Mouse (Mus musculus): ENCODE data around the gene Itgal.
"Not testable (repeated sequence)": the region's sequence is repeated elsewhere in the genome, so short reads cannot be mapped to it uniquely, and the experiment has no call there.

Gene Itgal

DNA sequence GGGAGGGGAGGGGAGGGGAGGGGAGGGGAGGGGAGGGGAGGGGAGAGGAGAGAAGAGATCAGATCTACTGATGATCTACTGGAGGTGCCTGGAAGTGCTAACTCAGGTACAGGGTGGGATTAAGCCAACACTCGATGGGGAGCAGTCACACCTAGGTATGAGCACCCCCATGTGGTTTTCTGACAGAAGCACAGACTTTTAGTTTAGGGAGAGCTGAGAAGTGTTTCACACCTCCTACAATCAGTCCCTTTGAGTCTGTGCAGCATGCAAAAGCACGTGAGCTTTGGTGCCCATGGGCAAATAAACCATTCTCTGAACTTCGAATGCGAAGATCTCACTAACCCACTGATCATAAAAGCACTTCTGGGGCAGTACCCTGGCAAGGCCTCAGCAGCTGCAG lies 46.3 kb downstream of the Itgal start:
- DNase-seq (ENCODE audit: low read depth, low spot score) = no peak

DNA sequence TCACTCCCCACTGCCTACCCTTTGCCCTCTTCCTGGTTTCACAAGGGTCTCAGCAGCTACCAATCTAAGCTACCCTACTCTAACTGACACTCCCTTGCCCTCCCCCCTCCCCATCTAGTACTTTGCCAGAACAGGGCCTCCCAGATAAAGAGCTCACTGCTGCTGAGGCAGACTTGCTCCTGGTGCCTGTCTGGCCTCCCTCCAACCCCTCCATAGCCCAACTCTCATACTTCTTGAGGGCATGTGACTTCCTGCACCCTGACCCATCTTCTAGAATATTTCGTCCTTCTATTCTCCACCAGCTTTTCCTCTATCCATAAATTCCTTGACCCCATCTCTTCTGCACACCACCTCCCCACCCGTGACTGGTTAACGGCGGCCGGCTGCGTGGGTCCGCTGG lies 46.8 kb downstream of the Itgal start:
- no peak for DNase-seq (ENCODE audit: low read depth, low spot score)

DNA sequence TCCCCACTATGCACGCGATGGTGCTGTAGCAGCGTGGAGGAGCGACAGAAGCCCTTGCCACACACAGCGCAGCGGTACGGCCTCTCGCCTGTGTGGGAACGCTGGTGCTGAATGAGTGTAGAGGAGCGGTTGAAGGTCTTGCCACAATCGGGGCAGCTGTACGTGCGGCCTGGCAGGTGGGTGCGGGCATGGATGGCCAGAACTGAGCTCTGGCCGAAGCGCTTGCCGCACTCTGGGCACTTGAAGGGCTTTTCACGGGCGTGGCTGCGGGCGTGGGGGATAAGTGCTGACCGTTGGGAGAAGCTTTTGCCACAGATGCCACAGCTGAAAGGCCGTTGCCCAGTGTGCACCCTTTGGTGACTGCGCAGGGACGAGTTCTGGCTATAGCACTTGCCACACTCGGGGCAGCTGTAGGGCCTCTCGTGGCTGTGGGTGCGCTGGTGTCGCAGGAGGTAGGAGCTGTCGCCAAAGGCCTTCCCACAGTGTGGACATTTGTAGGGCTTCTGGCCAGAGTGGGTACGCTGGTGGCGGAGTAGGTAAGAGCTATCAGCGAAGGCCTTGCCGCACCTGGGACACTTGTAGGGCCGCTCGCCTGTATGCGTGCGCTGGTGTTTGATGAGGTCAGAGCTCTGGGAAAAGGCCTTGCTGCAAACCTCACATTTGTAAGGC lies 47.4 kb downstream of the Itgal start:
- no peak for DNase-seq (ENCODE audit: low read depth, low spot score)

DNA sequence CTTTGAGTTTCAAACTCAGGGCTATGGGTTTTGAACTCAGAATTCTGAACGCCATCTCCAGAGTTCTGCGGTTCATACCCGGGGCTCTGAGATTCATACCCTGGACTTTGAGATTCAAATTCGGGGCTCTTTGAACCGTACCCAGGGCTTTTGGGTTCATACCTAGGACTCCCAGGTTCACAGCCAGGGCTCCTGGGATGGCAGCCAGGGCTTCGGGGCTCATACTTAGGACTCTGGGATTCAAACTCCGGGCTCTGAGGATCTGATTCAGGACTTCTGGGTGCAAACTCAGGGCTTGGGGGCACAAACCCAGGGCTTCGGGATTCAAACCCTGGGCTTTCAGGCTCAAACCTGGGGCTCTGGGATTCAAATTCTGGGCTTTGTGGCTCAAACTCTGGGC lies 48.3 kb downstream of the Itgal start:
- DNase-seq (ENCODE audit: low read depth, low spot score) = no peak

DNA sequence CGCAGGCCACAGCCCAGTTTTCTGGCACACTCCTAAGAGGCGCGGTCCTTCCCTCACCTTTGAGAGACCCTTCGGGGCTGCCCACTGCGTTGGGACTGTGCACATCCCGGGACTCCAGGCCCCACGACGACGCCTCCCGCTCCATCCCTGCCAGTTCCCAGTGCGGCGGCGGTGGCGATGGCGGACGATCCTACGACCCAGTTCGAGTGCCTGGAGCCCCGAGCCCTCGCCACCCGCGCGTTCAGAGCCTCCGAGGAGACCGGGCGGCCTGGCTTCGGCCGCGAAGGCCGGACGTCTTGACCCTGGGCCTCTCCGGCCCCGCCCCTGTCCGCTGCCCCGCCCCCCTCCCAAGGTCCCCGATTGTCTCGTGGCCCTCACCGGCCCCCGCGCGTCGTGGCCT lies 49.0 kb downstream of the Itgal start:
- DNase-seq (ENCODE audit: low read depth, low spot score) = no peak

DNA sequence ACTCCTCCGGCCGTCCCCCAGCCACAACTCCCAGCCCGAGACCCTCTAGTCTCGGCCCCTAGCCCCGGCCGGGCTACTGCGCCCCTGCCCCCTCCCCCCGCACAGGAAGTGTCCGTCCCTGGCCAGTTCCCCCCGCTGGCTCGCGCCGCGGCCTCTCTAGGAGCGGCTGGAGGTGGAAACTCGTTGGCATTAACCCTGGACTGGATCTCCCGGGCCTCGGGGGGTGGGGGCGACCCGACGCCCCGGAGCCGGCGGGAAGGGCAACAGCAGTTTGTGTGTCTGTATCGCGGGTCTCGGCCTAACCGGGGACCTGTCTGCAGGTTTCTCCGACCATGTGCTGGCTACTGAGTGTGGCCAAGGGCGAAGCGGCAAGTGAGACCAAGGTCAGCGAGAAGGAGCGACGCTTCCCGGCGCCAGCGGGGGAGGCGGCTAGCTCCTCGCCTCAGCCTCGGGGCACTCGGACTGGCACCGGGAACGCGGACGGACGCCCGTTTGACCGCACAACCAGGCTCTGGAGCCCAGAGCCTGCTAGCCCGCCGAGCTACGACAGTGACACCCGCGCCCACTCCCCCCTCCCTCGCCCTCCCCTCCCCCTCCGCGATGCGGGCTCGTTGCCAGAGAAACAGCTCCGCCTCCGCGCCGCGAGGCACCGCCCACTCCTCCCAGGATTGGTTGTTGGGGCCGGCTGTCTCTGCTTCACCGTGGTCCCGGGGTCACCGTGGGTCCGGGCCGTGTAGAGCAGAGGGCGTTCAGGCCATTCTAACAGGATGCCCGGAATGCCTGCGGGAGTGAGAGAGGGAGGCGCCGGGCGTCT lies 49.7 kb downstream of the Itgal start, which contains the start of gene Zfp768:
Gene Zfp768, minus strand, starts transcription at position 78 of the 814 bp plus-strand sequence.
- DNase-seq (ENCODE audit: low read depth, low spot score) = peak; percentile 92

DNA sequence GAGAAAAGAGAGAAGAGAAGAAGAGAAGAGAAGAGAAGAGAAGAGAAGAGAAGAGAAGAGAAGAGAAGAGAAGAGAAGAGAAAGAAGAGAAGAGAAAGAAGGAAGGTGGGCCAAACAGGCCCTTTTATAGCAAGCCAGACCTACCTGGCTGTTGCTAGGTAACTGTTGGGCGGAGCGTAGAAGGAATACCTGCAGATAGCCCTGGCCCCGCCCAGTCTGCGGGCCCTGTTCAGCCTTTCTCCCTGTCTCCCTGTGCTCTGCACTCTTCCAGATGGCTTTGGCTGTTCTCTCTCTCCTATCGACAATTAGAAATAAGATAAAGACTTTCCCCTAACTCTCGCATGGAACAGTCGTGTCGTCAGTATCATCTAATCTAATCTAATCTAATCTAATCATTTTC lies 50.6 kb downstream of the Itgal start:
- no peak for DNase-seq (ENCODE audit: low read depth, low spot score)

DNA sequence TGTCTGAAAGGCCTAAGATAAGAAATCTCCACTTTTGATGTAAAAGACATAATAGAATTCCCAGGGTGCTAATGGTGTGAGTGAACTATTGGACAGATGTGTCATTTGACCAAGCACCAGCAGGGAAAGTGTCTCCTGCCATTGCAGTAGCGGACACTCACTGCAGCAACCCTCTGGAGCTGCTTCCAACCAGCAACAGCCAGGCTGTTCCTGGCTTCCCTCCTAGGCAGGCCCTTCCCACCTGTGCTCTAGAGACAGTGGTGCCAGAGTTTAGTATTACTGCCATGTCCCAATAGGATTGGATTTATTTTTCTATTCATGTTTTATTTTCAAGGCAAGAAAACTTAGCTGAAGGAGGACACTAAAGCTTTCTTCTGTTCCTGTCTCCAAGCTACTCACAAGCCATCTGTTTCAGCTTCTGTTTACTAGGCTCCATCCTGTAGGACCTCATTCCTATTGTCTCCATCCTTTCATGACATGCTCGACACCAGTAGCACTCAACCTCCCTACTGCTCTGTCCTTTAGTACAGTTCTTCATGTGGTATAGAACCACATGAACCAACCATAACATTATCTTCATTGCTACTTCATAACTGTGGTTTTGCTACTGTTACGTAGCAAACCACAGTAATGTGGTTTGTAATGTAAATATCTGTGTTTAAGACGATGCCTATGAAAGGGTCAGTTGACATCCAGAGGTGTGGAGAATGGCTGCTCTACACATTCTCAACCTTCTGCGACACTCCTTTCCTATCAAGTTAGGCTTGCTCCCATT lies 55.4 kb downstream of the Itgal start:
- no peak for DNase-seq (ENCODE audit: low read depth, low spot score)

DNA sequence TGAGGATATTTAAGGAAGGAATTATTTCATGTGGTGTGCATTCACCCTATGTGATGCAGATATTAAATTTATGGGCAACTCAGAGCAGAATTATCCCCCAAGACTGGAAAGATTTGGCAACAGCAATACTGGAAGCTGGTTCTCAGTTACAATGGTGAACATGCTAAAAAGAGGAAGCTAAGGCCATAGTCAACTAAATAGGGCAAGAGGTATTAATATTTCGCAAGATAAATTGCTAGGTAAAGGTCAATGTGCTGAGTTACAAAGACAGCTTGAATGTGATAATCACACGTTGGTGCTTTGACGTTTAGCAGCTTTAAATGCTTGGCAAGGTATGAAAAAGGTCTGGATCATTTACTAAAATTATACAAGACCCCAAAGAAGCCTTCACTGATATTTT lies 59.7 kb downstream of the Itgal start:
- no peak for DNase-seq (ENCODE audit: low read depth, low spot score)

DNA sequence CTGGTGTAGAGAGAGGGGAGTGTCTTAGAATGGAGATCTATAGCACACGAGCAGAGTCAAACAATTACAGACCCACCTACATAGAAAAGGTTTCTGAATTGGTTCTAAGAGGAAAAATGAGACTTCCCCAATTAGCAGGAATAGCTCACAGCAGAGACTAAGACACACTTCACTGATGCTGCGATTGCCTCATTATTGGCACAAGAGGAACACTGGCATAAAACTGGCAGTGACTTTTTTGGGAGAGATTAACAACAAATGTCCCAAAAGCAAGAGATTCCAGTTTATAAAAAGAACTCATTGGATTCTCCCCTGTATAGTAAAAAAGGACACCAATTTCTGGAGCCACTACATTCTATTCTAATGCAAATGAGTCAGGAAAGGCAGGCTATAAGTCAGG lies 61.8 kb downstream of the Itgal start:
- no peak for DNase-seq (ENCODE audit: low read depth, low spot score)

DNA sequence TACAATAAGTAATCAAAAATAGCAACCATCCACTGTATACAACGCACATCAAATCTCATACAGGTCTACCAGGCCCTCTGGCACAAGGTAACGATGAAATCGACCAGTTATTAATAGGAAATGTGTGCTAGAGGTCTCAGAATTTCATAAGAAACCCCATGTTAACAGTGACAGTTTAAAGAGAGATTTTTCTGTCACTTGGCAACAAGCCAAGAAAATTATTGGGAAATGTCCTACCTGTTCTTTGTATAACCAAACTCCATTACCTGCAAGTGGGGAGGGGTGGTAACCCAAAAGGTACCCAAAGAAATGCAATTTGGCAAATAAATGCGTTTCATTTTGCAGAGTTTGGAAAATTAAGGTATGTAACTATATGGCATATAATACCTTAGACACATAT lies 62.4 kb downstream of the Itgal start:
- no peak for DNase-seq (ENCODE audit: low read depth, low spot score)

DNA sequence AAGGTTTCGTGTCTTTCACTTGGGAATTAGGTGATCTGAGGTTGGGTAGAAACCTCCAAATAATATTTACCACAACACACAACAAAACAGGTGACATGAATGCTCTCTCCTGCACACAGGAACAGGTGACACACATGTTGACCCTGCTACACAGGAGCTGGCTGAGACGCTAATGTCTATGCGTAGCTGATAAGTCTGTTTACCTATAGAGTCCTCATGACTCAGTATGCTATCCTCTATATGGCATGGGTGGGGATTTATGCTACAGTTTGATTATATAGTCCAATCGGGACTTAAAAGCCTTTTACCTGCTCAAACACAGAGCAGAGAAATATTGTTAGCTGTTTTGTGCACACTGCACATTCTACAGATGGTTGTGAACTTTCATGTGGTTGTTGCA lies 64.2 kb downstream of the Itgal start:
- no peak for DNase-seq (ENCODE audit: low read depth, low spot score)

DNA sequence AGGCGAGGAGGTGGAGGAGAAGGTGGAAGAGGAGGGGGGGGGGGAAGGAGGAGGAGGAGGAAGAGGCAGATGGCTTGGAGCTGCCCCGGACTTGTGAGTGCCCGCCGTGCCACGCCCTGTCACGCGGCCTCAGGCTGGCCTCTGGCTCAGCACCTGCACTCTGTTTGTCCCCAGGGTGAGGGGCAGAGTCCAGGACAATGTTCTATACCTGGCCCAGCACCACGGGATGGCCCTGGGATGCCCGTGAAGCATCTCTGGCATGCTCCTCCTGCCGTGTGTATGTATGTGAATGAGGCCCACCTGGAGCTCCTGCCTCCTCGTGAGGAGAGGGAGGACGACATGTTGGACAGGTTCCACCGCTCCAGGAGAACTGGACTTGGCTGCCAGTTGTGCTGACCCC lies 65.4 kb downstream of the Itgal start:
- no peak for DNase-seq (ENCODE audit: low read depth, low spot score)

DNA sequence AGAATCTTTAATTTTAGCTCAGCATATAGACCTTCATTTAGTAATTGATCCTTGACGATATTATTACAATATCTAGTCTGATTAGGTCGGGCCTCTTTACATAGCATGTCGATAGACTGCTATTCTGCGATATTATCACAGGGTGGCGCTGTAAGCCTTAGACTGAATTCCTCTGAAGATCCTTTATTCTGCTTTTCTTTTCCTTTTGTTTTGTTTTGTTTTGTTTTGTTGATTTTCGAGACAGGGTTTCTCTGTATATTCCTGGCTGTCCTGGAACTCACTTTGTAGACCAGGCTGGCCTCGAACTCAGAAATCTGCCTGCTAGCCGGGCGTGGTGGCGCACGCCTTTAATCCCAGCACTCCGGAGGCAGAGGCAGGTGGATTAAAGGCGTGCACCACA lies 66.4 kb downstream of the Itgal start:
- peak; percentile 58 for DNase-seq (ENCODE audit: low read depth, low spot score)

DNA sequence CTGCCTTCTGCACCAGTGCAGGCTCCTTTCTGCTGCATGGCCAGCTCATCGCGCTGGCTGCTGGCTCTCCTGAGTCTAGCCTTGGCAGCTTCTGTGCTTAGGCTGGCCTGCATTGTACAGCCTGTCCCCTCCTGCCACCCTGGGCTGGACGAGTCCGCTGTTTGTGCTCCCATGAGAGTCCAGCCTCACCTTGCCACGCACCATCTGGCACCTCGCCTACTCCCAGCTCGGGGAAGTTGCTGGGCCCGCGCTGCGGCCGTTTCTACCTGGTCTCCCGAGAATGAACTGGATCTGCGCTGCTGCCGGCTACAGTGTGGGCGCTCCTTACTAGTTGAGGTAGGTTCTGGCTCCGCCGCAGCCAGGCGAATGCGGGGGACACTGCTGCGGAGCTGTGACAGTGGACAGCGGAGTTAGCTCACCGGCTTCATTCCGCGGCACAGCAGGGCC lies 67.4 kb downstream of the Itgal start:
- peak; percentile 13 for DNase-seq (ENCODE audit: low read depth, low spot score)

DNA sequence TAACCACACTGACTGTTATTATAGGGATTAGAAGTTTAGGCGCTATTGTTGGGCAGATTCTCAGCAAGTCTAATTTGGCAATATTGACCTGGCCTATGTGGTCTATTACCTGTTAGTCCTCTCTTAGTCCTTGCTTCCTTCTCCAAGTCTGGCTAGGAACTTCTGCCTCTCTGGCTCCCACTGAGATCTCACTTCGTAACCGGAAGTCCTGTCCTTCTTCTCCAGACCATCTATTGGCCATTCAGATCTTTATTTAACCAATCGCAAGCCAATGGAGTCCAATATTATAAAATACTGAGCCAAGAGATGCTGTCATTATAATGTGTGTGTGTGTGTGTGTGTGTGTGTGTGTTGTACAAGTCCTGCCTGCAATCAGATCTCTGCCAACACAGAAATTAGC lies 68.1 kb downstream of the Itgal start:
- DNase-seq (ENCODE audit: low read depth, low spot score) = no peak

DNA sequence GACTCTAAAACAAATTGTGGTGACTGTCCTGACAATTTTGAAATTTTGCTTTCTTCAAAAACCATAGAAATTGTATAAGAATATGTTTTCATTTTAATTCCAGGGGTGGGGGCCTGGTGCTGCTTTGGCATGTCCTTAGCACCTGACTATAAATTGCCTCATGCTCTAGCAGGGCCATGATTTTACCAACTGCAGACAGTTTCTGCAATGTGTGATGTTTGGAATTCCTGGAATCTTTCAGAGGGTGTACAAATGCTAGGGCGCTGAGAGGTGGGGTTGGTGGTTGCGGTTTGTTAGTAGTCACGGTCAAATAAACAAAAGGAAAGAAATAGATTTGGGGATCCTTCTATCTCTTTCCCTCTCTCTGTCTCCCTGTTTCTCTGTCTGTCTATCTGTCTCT lies 70.2 kb downstream of the Itgal start:
- no peak for DNase-seq (ENCODE audit: low read depth, low spot score)

DNA sequence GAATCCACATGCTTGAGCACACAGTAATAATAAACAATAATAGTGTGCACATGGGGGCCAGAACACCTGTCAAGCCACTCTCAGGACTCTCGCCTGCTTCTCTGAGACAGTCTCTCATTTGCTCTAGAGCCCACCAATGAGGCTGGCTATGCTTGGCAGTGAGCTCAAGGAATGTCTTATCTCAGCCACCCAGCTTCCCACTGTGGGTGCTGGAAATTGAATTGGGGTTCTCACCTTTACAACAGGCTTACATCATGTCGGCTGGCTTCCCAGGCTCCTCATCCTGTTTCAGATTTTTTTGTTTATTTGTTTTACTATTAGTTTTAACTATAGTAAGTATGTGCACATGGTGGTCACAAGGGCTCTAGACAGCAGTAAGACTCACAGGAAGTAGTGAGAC lies 75.2 kb downstream of the Itgal start:
- DNase-seq (ENCODE audit: low read depth, low spot score) = no peak

DNA sequence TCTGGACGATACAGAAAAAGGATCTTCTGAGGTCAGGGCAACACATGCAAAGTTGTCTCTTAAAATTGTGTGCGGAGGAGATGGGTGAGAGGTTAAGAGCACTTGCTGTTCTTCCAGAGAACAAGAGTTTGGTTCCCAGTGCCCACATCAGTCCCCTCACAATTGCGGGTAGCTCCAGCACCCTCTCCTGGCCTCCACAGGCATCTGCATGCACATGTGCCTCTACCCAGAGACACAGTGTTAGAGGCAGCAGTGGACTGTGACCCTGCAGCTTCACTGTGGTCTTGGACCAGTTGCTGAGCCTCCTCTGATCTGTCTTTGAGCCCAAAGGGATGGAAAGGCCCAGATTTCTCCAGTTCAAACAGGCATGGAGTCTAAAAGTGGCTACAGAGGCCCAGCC lies 75.8 kb downstream of the Itgal start:
- DNase-seq (ENCODE audit: low read depth, low spot score) = not testable (repeated sequence)

DNA sequence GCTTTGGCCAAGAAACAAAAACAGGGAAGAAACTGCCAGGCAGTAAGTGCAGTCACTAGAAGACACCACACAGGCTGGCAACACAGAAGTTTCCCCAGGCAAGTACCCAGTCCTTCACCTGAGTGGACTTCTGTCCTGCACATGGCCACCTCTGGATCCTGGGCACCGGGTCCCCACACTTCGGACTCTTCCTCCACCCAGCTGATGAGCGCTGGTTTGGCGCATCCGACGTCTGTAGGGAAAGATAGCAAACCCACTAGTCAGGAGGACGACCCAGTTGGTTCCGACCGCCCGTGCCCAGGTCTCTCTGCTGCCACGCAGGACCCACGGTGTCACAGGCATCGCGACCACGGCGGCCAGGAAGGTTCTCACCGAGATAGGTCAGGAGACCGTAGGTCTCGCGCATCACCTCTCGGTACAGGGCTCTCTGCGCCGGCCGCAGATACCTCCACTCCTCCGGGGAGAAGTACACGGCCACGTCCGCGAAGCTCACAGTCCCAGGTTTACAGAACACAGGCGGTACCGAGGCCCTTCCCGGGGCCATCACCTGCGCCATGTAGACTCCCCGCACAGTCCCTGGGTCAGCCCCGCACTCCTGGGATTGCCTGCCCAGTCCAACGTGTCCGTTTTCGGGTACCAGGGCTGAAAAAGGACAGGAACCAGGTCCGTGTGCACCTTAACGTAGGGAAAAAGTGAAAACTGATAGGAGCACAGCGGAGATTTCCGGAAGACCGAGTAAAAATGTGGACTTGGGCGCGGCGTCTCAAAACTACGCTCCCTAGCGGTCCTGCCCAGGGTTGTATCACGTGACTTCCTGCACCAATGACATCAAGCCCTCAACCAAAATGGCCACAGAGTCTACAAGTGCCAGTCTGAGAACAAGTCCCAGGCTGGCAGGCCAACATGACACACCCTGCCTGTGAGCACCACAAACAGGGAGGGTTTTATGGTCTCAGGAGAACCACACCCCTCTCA lies 79.5 kb downstream of the Itgal start, which contains the start of gene Zfp747:
Gene Zfp747, minus strand, starts transcription at position 780 of the 975 bp plus-strand sequence.
- DNase-seq (ENCODE audit: low read depth, low spot score) = peak; percentile 90

DNA sequence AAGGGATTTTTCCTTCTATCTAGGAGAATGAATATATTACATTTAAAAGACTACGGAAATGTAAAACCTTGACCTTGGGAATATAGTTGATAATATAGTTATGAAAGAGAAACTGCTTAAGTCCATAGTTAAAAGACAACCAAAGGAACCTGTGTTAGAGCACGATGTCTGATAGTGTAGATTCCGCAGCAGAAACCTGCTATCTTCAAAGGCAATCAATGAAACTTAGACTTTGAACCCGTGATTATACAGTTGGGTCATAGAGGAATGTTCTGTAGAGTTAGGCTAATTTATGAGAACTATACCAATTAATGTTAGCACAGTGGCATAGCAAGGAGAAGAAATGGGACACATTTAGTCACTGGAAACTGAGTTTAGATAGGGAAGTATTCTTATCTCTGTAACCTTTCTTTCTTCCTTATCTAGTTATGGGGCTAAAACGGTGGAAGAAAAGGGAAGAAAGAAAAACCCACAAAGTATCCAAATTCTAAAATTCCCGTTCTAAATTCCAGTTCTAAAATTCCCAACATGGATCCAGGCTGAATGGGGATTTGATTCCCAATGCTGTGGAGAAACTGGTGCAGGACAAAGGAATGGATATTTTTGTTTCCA lies 82.4 kb downstream of the Itgal start:
- no peak for DNase-seq (ENCODE audit: low read depth, low spot score)
